ENCODE assay signal across 24 mouse cellular contexts in the genomic region with DNA sequence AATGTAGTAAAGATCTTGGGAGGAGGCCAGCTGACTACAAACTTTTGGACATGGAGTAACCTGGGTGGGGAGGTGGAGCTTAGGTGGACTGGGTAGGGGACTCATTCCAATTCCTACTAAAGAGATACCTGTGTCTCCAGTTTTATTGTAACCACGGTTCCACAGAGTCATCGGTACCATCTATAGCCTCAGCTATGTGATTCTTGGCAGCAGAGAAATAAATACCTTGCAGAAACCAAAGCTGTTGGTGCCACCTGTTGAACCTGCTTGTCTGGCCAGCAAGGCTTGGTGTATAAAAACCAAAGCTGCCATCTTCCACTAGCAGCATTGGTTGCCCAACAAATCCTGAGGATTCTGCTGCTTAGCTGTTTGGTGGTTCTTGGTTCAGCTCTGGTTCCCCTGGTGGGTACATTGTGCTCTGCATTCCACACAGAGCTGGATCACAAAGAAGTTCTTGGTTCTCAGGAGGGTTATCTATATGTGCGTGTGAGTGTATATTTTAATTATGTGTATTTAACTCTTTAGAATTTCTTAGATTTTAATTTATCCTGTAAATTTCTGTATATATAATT. TPM values are rescaled to one million over a fixed set of nuclear protein-coding genes. Genes with fewer than 3 reads are reported as not detected.
A peak's percentile ranks its signal among the peaks of the same experiment; 100 is the strongest.
DNase-seq lines count a peak whose midpoint lies in the region; ATAC-seq and TF ChIP-seq lines count a peak whose summit lies in the region.
"Had no signal": no experiment of that assay in that cellular context is flagged by ENCODE, and none has a peak within 500 bp of the region (broad histone marks: within the 10 kb centered on the region; RNA-seq: fewer than 3 reads in every experiment).

No protein-coding gene starts in this region.

- no peak overlapping the region for H3K4me3 ChIP-seq in hindbrain, postnatal 0 days (ENCODE audit: low read length)
- no peak overlapping the region for H3K4me3 ChIP-seq in hindbrain, embryonic 10.5 days
- no peak overlapping the region for H3K4me3 ChIP-seq in lung, postnatal 0 days (ENCODE audit: low read depth, low read length)
- H3K4me3 ChIP-seq: embryonic facial prominence, embryonic 12.5 days; erythroblast, embryonic 14.5 days; forebrain, embryonic 15.5 days; intestine, embryonic 15.5 days; limb, embryonic 15.5 days; stomach, embryonic 15.5 days had no signal

- no peak overlapping the region for H3K4me2 ChIP-seq in hindbrain, postnatal 0 days (ENCODE audit: low read depth, low read length)
- no peak overlapping the region for H3K4me2 ChIP-seq in lung, postnatal 0 days (replicated peaks; ENCODE audit: low read depth, low read length)
- H3K4me2 ChIP-seq: embryonic facial prominence, embryonic 12.5 days; forebrain, embryonic 15.5 days; heart, embryonic 11.5 days; hindbrain, embryonic 14.5 days; intestine, embryonic 15.5 days; limb, embryonic 15.5 days; midbrain, embryonic 11.5 days; stomach, embryonic 15.5 days had no signal

- no peaks in the 10 kb centered on the region for H3K9me3 ChIP-seq in hindbrain, postnatal 0 days (ENCODE audit: low read length)
- H3K9me3 ChIP-seq in hindbrain, embryonic 10.5 days: no peaks in the 10 kb centered on the region
- no peaks in the 10 kb centered on the region for H3K9me3 ChIP-seq in lung, postnatal 0 days (ENCODE audit: low read length)
- H3K9me3 ChIP-seq: embryonic facial prominence, embryonic 12.5 days; forebrain, embryonic 15.5 days; intestine, embryonic 15.5 days; limb, embryonic 15.5 days; stomach, embryonic 15.5 days had no signal

- no peak for TF ChIP-seq EP300 in lung, postnatal 0 days (IDR thresholded peaks at IDR 0.05)

- H3K4me1 ChIP-seq in hindbrain, postnatal 0 days (ENCODE audit: insufficient read depth, low read length): no peaks in the 10 kb centered on the region
- peaks cover 14% of the 10 kb centered on the region for H3K4me1 ChIP-seq in hindbrain, embryonic 10.5 days (replicated peaks)
- H3K4me1 ChIP-seq in lung, postnatal 0 days (ENCODE audit: insufficient read depth, low read depth, low read length): no peaks in the 10 kb centered on the region

- TF ChIP-seq CTCF in hindbrain, postnatal 0 days (IDR thresholded peaks at IDR 0.05; ENCODE audit: low read depth): peak; percentile 46
- peak; percentile 32 for TF ChIP-seq CTCF in lung, postnatal 0 days (IDR thresholded peaks at IDR 0.05)

- no peaks in the 10 kb centered on the region for H3K27me3 ChIP-seq in hindbrain, postnatal 0 days (ENCODE audit: insufficient read depth, low read length)
- H3K27me3 ChIP-seq in hindbrain, embryonic 10.5 days (ENCODE audit: insufficient read depth, poor library complexity, severe bottlenecking): no peaks in the 10 kb centered on the region
- no peaks in the 10 kb centered on the region for H3K27me3 ChIP-seq in lung, postnatal 0 days (replicated peaks; ENCODE audit: insufficient read depth, low read length)
- H3K27me3 ChIP-seq: embryonic facial prominence, embryonic 12.5 days; forebrain, embryonic 15.5 days; intestine, embryonic 15.5 days; limb, embryonic 15.5 days; stomach, embryonic 15.5 days had no signal

- 93% methylated on average over 3 of the region's 3 CpGs for WGBS in hindbrain, postnatal 0 days
- WGBS in hindbrain, embryonic 10.5 days: 91% methylated on average over 3 of the region's 3 CpGs
- 96% methylated on average over 3 of the region's 3 CpGs for WGBS in lung, postnatal 0 days

- H3K36me3 ChIP-seq in hindbrain, postnatal 0 days (ENCODE audit: insufficient read depth, low read length): peaks cover 29% of the 10 kb centered on the region; the same call in 1 of the 2 replicates
- peaks cover 61% of the 10 kb centered on the region for H3K36me3 ChIP-seq in hindbrain, embryonic 10.5 days
- H3K36me3 ChIP-seq in lung, postnatal 0 days (ENCODE audit: insufficient read depth, low read length): no peaks in the 10 kb centered on the region

- no peak for ATAC-seq in hindbrain, postnatal 0 days
- ATAC-seq in lung, postnatal 0 days: no peak
- ATAC-seq: forebrain, embryonic 15.5 days; intestine, embryonic 15.5 days had no signal

- no peak overlapping the region for H3K27ac ChIP-seq in hindbrain, postnatal 0 days
- no peak overlapping the region for H3K27ac ChIP-seq in hindbrain, embryonic 10.5 days
- no peak overlapping the region for H3K27ac ChIP-seq in lung, postnatal 0 days (ENCODE audit: low read length)
- H3K27ac ChIP-seq: embryonic facial prominence, embryonic 12.5 days; forebrain, embryonic 15.5 days; hindbrain, embryonic 14.5 days; intestine, embryonic 15.5 days; limb, embryonic 15.5 days; stomach, embryonic 15.5 days had no signal

- peak; percentile 4 for DNase-seq in hindbrain, postnatal 0 days (ENCODE audit: low spot score)
- DNase-seq in hindbrain, embryonic 10.5 days (ENCODE audit: low spot score): no peak
- no peak for DNase-seq in lung, postnatal 0 days (ENCODE audit: low spot score)
- DNase-seq in lung, postnatal 4 days: no peak
- DNase-seq in R1 (ENCODE audit: low read depth, low spot score): peak; percentile 56
- no peak for DNase-seq in natural killer cell, adult 2 months (ENCODE audit: low spot score in 2 of 2)
- no peak for DNase-seq in cerebellum, adult 9-10 months
- DNase-seq: adrenal gland, adult 8-10 months; cerebellum, adult 9-11 months; gastrocnemius, postnatal 25 days; heart, postnatal 14 days; layer of hippocampus, postnatal 36 days; lung, postnatal 36 days; right cerebral cortex, postnatal 25 days; thymus, adult 2 months had no signal

- no peak overlapping the region for H3K9ac ChIP-seq in hindbrain, postnatal 0 days (replicated peaks; ENCODE audit: low read length)
- no peak overlapping the region for H3K9ac ChIP-seq in lung, postnatal 0 days (replicated peaks; ENCODE audit: low read depth)
- H3K9ac ChIP-seq: embryonic facial prominence, embryonic 12.5 days; forebrain, embryonic 15.5 days; hindbrain, embryonic 14.5 days; intestine, embryonic 15.5 days; limb, embryonic 15.5 days; stomach, embryonic 15.5 days had no signal

RNA-seq across cellular contexts. Expression of a gene that starts 3.0 kb away (rescaled TPM):
- 45.9 and 55.0 TPM in 2 replicates for total RNA-seq in hindbrain, postnatal 0 days (2014; rRNA removed)
- polyA plus RNA-seq in hindbrain, postnatal 0 days (2015; fragmentation: Nextera tagmentation; extraction: Ambion mirVana): 48.2 and 49.2 TPM in 2 replicates
- 32.5 and 36.5 TPM in 2 replicates for polyA plus RNA-seq in hindbrain, embryonic 10.5 days (2016; fragmentation: Nextera tagmentation; extraction: Ambion mirVana)
- polyA plus RNA-seq in lung, postnatal 0 days (2015; fragmentation: Nextera tagmentation; extraction: Ambion mirVana): 29.7 and 34.3 TPM in 2 replicates

RNA-seq across cellular contexts. Expression of a gene that starts 37.4 kb away (rescaled TPM):
- total RNA-seq in hindbrain, postnatal 0 days (2014; rRNA removed): 29.7 and 66.9 TPM in 2 replicates
- 24.7 and 30.0 TPM in 2 replicates for polyA plus RNA-seq in hindbrain, postnatal 0 days (2015; fragmentation: Nextera tagmentation; extraction: Ambion mirVana)
- polyA plus RNA-seq in hindbrain, embryonic 10.5 days (2016; fragmentation: Nextera tagmentation; extraction: Ambion mirVana): 42.6 and 45.1 TPM in 2 replicates
- polyA plus RNA-seq in lung, postnatal 0 days (2015; fragmentation: Nextera tagmentation; extraction: Ambion mirVana): 17.9 and 21.2 TPM in 2 replicates

Comparison
In these comparisons a context has a peak if more than half of its experiments do, and no peak if none do; other contexts are left out.
1. DNase-seq: peak in hindbrain, postnatal 0 days (single experiment) and R1 (single experiment); none in hindbrain, embryonic 10.5 days (single experiment), lung, postnatal 0 days (single experiment), lung, postnatal 4 days (0 of 2), natural killer cell, adult 2 months (0 of 2) and cerebellum, adult 9-10 months (single experiment).